Mouse (Mus musculus): Measurements from ENCODE around the gene Lsm10. TPM values are rescaled to one million over a fixed set of nuclear protein-coding genes. Genes with fewer than 3 reads are reported as not detected.

The Lsm10 gene
- polyA plus RNA-seq (2012; rRNA removed), result 30.2 and 34.8 TPM in 2 replicates

DNA sequence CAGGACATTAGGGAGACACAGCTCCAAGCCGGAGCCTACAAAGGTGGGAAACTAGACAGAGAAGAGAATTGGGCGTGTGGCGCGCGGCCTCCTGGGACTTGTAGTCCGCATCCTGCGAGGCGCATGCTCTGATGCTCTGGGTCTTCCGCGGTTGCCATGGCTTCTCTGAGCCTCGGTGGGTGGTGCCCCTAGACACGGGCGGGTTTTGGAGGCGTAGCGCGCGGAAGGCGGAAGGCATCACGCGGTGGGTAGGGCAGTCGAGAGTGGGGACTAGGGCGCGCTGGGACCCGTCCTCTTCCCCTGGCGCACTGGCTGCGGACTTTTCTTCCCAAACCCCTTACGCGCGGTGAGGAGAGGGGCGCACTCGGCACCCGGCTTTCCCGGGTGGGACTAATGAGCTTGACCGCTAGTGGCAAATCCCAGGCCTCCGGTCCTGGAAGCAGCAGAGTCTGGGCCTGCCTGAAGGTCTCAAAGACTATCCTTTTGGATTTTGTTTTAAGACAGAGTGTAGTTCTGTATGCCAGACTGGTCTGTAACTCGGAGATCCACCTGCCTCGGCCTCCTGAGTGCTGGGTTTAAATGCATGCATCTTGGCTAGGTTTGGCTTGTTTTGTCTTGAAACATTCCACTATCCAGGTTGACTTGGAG is at the start of gene Lsm10:
Gene Lsm10, plus strand, starts transcription at position 160 of the 648 bp plus-strand sequence.
- peak; percentile 94 for DNase-seq
- peak within 1 kb of the TSS; percentile 83 for H3K4me3 ChIP-seq (replicated peaks; ENCODE audit: extremely low read depth, low read depth, low read length)
- TF ChIP-seq CTCF (IDR thresholded peaks at IDR 0.05; ENCODE audit: insufficient read depth, low read length) (no peak), POLR2A (IDR thresholded peaks at IDR 0.05; ENCODE audit: borderline replicate concordance, extremely low read depth, low read depth, low read length) (peak; percentile 93)
- WGBS, result 3% methylated on average over 37 of the region's 37 CpGs
- peaks cover 5% of the 10 kb centered on the region; the same call in 1 of the 2 replicates for H3K4me1 ChIP-seq (ENCODE audit: control insufficient read depth, insufficient read depth, low read length)

- under 1% methylated on average over 56 of the region's 56 CpGs for WGBS
- TF ChIP-seq POLR2A (IDR thresholded peaks at IDR 0.05; ENCODE audit: borderline replicate concordance, extremely low read depth, low read depth, low read length), result peak; percentile 53; the same call in 1 of the 2 replicates
- TF ChIP-seq CTCF (IDR thresholded peaks at IDR 0.05; ENCODE audit: insufficient read depth, low read length), result no peak
- DNase-seq, result peak; percentile 80
- peaks cover 3% of the 10 kb centered on the region; the same call in 1 of the 2 replicates for H3K4me1 ChIP-seq (ENCODE audit: control insufficient read depth, insufficient read depth, low read length)
- peak within 1 kb of the TSS; percentile 88 for H3K4me3 ChIP-seq (replicated peaks; ENCODE audit: extremely low read depth, low read depth, low read length)
These were observed 49.4 kb upstream of the Lsm10 start, which contains the start of gene Mrps15 for GRCm38 (mm10) chr4:126046851-126047585. Gene Mrps15 (plus strand): TSS chr4:126046925.

GRCm38 (mm10) chr4:126051617-126052016 is 44.8 kb upstream of the Lsm10 start:
- peaks cover 3% of the 10 kb centered on the region; the same call in 1 of the 2 replicates for H3K4me1 ChIP-seq (ENCODE audit: control insufficient read depth, insufficient read depth, low read length)
- no peak for DNase-seq
- H3K4me3 ChIP-seq (replicated peaks; ENCODE audit: extremely low read depth, low read depth, low read length), result no peak overlapping the region
- no peak for TF ChIP-seq POLR2A (IDR thresholded peaks at IDR 0.05; ENCODE audit: borderline replicate concordance, extremely low read depth, low read depth, low read length)
- TF ChIP-seq CTCF (IDR thresholded peaks at IDR 0.05; ENCODE audit: insufficient read depth, low read length), result no peak
- WGBS, result 57% methylated on average over 7 of the region's 7 CpGs

DNA sequence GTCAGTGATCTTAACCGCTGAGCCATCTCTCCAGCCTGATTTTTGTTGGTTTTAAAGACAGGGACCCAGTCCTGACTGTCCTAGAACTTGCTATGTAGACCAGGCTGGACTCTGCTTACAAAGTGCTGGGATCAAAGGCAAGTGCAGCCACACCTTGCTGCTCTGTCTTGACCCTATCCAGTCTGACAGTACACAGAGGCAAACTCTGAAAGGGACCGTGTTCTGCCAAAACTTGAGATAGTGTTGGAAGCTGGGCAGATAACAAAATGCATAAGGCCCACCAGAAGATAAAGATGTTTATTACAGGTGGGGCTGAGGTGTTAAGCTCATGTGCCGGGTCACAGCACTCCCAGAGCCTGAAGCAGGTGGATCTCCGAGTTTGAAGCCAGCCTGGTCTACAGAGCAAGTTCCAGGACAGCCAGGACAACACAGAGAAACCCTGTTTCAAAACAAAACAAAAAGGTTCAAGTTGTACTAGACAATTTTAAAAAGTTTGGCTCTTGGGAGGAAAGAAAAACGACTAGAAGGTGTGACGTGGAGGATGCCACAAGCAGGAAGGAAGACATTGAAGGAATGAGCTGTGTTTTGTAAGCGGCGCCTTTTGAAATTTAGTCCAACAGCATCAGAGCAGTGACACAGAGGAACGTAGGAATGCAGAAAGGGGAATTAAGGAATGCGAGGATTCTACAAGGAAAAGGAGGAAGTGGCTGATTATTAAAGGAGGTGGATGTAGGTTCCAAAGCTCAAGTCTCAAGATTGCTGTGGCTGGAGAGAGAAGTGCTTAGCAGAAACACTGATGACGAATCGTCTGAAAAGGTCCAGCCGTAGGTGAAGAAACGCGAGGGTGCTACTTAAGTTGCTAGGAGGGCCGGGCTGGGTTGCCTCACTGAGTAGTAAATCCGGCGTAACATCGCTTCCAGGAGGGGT is 39.0 kb upstream of the Lsm10 start:
- DNase-seq, result no peak
- no peak for TF ChIP-seq POLR2A (IDR thresholded peaks at IDR 0.05; ENCODE audit: borderline replicate concordance, extremely low read depth, low read depth, low read length)
- TF ChIP-seq CTCF (IDR thresholded peaks at IDR 0.05; ENCODE audit: insufficient read depth, low read length), result no peak
- H3K4me1 ChIP-seq (ENCODE audit: control insufficient read depth, insufficient read depth, low read length), result 0 out of 2 replicates have a peak, but pooled peaks cover 4% of the 10 kb centered on the region
- 9% methylated on average over 19 of the region's 19 CpGs for WGBS
- H3K4me3 ChIP-seq (replicated peaks; ENCODE audit: extremely low read depth, low read depth, low read length), result peak overlapping the region; percentile 74

- DNase-seq, result peak; percentile 85
- no peak for TF ChIP-seq CTCF (IDR thresholded peaks at IDR 0.05; ENCODE audit: insufficient read depth, low read length)
- 0 out of 2 replicates have a peak, but pooled peaks have one; percentile 22 for TF ChIP-seq POLR2A (IDR thresholded peaks at IDR 0.05; ENCODE audit: borderline replicate concordance, extremely low read depth, low read depth, low read length)
- 0 out of 2 replicates have a peak, but pooled peaks cover 4% of the 10 kb centered on the region for H3K4me1 ChIP-seq (ENCODE audit: control insufficient read depth, insufficient read depth, low read length)
- 1% methylated on average over 57 of the region's 57 CpGs for WGBS
- peak within 1 kb of the TSS; percentile 74 for H3K4me3 ChIP-seq (replicated peaks; ENCODE audit: extremely low read depth, low read depth, low read length)
These were observed 38.1 kb upstream of the Lsm10 start, which contains the start of gene Oscp1 for GRCm38 (mm10) chr4:126058134-126058996. Gene Oscp1 (plus strand): TSS chr4:126058565.

GRCm38 (mm10) chr4:126058997-126059362 is 37.4 kb upstream of the Lsm10 start:
- H3K4me3 ChIP-seq (replicated peaks; ENCODE audit: extremely low read depth, low read depth, low read length), result peak overlapping the region; percentile 74
- 44% methylated on average over 9 of the region's 9 CpGs for WGBS
- no peak for DNase-seq
- 0 out of 2 replicates have a peak, but pooled peaks cover 4% of the 10 kb centered on the region for H3K4me1 ChIP-seq (ENCODE audit: control insufficient read depth, insufficient read depth, low read length)
- TF ChIP-seq CTCF (IDR thresholded peaks at IDR 0.05; ENCODE audit: insufficient read depth, low read length), result no peak
- no peak for TF ChIP-seq POLR2A (IDR thresholded peaks at IDR 0.05; ENCODE audit: borderline replicate concordance, extremely low read depth, low read depth, low read length)

DNA sequence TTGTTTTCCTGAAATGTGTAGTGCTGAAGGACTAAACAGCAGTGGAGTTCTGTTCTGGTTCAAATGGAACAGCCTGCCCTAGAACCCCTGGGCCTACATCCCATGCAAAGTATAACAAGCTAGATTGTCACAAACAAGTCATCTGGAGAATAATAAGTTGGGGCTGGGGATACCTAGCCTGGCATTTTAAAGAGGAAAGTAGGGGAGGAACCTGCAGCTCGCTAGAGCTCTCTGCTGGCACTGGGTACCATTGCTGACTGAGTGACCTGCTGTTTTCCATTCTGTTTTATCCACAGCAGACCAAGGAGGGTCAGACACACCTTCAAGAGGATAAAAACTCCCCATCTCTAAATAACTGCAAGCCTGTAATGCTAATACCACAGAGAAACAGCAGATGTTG is 33.6 kb upstream of the Lsm10 start:
- WGBS, result 50% methylated on average over 1 of the region's 1 CpGs
- no peak for TF ChIP-seq POLR2A (IDR thresholded peaks at IDR 0.05; ENCODE audit: borderline replicate concordance, extremely low read depth, low read depth, low read length)
- no peak for TF ChIP-seq CTCF (IDR thresholded peaks at IDR 0.05; ENCODE audit: insufficient read depth, low read length)
- DNase-seq, result no peak
- Histone ChIP-seq H3K4me3 (replicated peaks; ENCODE audit: extremely low read depth, low read depth, low read length) (no peak overlapping the region), H3K4me1 (ENCODE audit: control insufficient read depth, insufficient read depth, low read length) (0 out of 2 replicates have a peak, but pooled peaks cover 2% of the 10 kb centered on the region)

DNA sequence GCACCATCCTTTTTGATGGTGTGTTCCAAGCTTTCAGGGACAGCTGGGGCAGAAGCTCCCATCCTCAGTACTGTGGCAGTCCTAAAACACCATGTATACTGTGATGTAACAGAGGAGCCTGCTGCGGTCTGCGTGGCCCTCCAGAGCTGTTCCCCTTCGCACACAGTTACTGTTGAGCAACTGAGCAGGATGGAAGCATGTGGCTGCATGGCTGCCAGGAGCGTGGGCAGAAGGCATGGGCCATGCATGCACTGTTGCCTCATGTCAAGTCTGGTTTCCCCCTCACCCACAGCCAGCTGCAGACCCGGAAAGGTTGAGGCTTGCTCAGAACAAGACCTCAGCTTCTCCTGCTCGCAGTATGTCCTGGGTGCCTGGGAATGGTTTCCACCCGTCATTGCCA is 31.2 kb upstream of the Lsm10 start:
- TF ChIP-seq CTCF (IDR thresholded peaks at IDR 0.05; ENCODE audit: insufficient read depth, low read length) (no peak), POLR2A (IDR thresholded peaks at IDR 0.05; ENCODE audit: borderline replicate concordance, extremely low read depth, low read depth, low read length) (no peak)
- no peak overlapping the region for H3K4me3 ChIP-seq (replicated peaks; ENCODE audit: extremely low read depth, low read depth, low read length)
- WGBS, result 82% methylated on average over 7 of the region's 7 CpGs
- no peak for DNase-seq
- no peaks in the 10 kb centered on the region for H3K4me1 ChIP-seq (ENCODE audit: control insufficient read depth, insufficient read depth, low read length)
